Mouse (Mus musculus): ENCODE measurements around the gene Lhfp. TPM values are rescaled to one million over a fixed set of nuclear protein-coding genes. Genes with fewer than 3 reads are reported as not detected.
A peak's percentile ranks its signal among the peaks of the same experiment; 100 is the strongest.
"Not testable (repeated sequence)": the region's sequence is repeated elsewhere in the genome, so short reads cannot be mapped to it uniquely, and the experiment has no call there.

Lhfp gene
- polyA plus RNA-seq, 1 experiment from 2014 or later: 77.0 TPM

DNA sequence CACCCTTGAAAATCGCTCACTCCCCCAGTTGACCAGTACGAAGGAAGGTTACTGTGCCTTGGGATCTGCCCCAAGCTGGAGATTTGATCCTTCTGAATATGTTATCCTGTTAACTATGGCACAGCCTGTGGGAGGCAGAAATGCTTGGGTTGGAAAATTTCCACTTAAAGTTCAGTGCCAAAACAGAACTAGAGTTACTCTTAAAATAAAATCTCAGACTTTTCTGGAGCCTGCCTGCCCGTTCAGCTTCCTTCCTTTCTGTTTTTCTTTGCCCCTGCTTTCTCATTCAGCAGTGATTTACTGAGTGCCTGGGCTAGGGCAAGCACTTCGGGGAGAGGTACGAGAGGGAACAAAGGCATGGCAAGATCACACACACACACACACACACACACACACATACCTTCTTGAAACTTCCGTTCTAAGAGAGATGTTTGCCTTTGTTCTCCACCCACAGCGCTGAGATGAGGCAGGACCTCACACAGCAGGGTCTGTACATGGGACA, 217.4 kb downstream of the Lhfp start:
- peak overlapping the region; percentile 7; the same call in 1 of the 2 replicates for H3K27ac ChIP-seq (ENCODE audit: low read length)
- peaks cover 6% of the 10 kb centered on the region for H3K4me1 ChIP-seq (replicated peaks; ENCODE audit: control insufficient read depth, insufficient read depth, low read length)
- H3K4me2 ChIP-seq (ENCODE audit: low read depth, low read length): peak overlapping the region; percentile 4; the same call in 1 of the 2 replicates
- no peaks in the 10 kb centered on the region for H3K36me3 ChIP-seq (ENCODE audit: control insufficient read depth, insufficient read depth, low read length)
- H3K9me3 ChIP-seq (ENCODE audit: control insufficient read depth, low read length): no peaks in the 10 kb centered on the region
- no peak overlapping the region for H3K9ac ChIP-seq (ENCODE audit: low read length)
- H3K4me3 ChIP-seq (ENCODE audit: low read length): no peak overlapping the region
- H3K27me3 ChIP-seq (ENCODE audit: control insufficient read depth, insufficient read depth, low read depth, low read length): no peaks in the 10 kb centered on the region
- peak; percentile 77 for ATAC-seq (ENCODE audit: low read depth)
- 20% methylated on average over 7 of the region's 7 CpGs for WGBS

DNA sequence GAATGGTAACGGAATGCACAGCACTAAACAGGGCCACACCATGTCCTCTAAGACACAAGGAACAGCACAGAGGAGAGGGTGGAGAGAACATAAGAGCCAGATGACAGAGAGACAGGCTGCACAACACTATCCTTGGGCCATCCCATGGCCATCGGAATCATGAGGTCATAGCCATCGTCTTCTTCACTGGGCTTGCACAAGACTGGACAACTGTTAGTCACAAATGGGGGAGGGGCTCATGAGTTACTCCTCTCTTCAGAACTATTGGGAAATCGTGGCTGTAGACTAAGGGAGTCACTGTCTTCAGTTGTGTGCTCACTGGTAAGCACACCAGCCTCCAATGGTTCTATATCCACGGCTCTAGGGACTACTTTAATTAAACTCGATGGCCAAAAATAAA, 224.8 kb downstream of the Lhfp start:
- ATAC-seq (ENCODE audit: low read depth): no peak
- WGBS: 86% methylated on average over 6 of the region's 6 CpGs
- no peaks in the 10 kb centered on the region for H3K36me3 ChIP-seq (ENCODE audit: control insufficient read depth, insufficient read depth, low read length)
- no peak overlapping the region for H3K27ac ChIP-seq (ENCODE audit: low read length)
- no peak overlapping the region for H3K4me2 ChIP-seq (ENCODE audit: low read depth, low read length)
- no peaks in the 10 kb centered on the region for H3K9me3 ChIP-seq (ENCODE audit: control insufficient read depth, low read length)
- no peak overlapping the region for H3K4me3 ChIP-seq (ENCODE audit: low read length)
- H3K9ac ChIP-seq (ENCODE audit: low read length): no peak overlapping the region
- no peaks in the 10 kb centered on the region for H3K4me1 ChIP-seq (replicated peaks; ENCODE audit: control insufficient read depth, insufficient read depth, low read length)
- H3K27me3 ChIP-seq (ENCODE audit: control insufficient read depth, insufficient read depth, low read depth, low read length): no peaks in the 10 kb centered on the region

DNA sequence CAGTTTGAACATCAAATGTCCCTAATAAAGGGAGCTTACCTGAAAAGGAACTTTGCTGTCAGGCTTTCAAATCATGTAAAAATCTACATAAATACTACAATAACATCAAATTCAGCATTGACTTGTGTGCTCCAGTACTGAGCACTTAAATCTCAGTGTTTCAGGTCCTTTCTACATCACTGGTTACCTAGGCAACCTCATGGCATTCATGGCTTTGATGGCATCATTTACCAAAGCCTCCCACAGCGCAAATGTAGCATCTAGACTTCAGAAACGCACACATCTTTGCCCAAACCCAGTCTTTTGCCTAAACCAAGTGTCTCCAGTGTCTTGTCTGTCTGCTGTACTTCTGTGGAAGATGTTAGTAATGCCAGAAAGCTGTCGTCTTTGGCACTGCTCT, 225.7 kb downstream of the Lhfp start:
- Histone ChIP-seq H3K4me2 (ENCODE audit: low read depth, low read length) (no peak overlapping the region), H3K4me3 (ENCODE audit: low read length) (no peak overlapping the region), H3K9ac (ENCODE audit: low read length) (no peak overlapping the region), H3K27ac (ENCODE audit: low read length) (no peak overlapping the region), H3K9me3 (ENCODE audit: control insufficient read depth, low read length) (no peaks in the 10 kb centered on the region), H3K27me3 (ENCODE audit: control insufficient read depth, insufficient read depth, low read depth, low read length) (no peaks in the 10 kb centered on the region), H3K4me1 (replicated peaks; ENCODE audit: control insufficient read depth, insufficient read depth, low read length) (no peaks in the 10 kb centered on the region), H3K36me3 (ENCODE audit: control insufficient read depth, insufficient read depth, low read length) (no peaks in the 10 kb centered on the region)
- no peak for ATAC-seq (ENCODE audit: low read depth)
- 81% methylated on average over 3 of the region's 3 CpGs for WGBS

DNA sequence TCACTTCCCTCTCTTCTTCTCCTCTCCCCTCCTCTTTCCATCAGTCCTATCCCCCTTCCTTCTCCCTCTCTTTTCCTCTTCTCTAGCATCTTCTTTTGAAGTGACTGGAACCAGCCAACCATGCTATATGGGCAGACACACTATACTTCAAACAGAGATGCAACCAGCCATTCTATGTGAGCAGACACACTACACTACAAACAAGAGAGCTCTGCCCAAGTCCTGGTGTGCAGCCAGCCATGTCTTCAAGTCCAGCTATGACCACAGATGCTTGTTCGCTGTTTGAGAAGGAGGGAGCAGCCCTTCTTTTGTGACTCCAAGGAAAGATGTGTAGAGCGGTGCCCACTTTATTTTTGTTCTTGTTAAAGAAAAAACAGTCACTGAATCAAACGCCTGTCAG, 231.9 kb downstream of the Lhfp start:
- no peak overlapping the region for H3K4me3 ChIP-seq (ENCODE audit: low read length)
- WGBS: 90% methylated on average over 3 of the region's 3 CpGs
- no peak for ATAC-seq (ENCODE audit: low read depth)
- H3K4me1 ChIP-seq (replicated peaks; ENCODE audit: control insufficient read depth, insufficient read depth, low read length): no peaks in the 10 kb centered on the region
- H3K9me3 ChIP-seq (ENCODE audit: control insufficient read depth, low read length): no peaks in the 10 kb centered on the region
- no peaks in the 10 kb centered on the region for H3K36me3 ChIP-seq (ENCODE audit: control insufficient read depth, insufficient read depth, low read length)
- no peak overlapping the region for H3K4me2 ChIP-seq (ENCODE audit: low read depth, low read length)
- no peaks in the 10 kb centered on the region for H3K27me3 ChIP-seq (ENCODE audit: control insufficient read depth, insufficient read depth, low read depth, low read length)
- H3K27ac ChIP-seq (ENCODE audit: low read length): no peak overlapping the region
- H3K9ac ChIP-seq (ENCODE audit: low read length): no peak overlapping the region

DNA sequence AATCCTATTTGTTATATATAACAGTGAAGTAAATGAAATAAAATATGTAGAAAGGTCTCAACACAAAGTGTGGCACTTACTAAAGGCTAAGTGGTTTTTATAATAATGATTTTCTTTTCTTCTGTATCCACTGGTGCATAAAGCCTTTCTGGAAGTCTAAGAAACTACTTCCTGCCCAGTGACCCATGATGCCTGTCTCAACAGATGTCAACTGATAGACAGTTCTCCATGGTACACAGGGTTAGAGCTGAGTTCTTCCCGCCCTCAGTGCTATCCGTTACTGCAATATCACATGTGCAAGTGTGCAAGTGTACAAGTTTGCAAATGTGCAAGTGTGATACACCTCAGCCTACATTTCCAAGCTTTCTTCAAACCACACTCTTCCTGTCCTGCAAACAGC, 236.7 kb downstream of the Lhfp start:
- Histone ChIP-seq H3K9me3 (ENCODE audit: control insufficient read depth, low read length) (no peaks in the 10 kb centered on the region), H3K9ac (ENCODE audit: low read length) (no peak overlapping the region), H3K36me3 (ENCODE audit: control insufficient read depth, insufficient read depth, low read length) (no peaks in the 10 kb centered on the region), H3K4me3 (ENCODE audit: low read length) (no peak overlapping the region), H3K27me3 (ENCODE audit: control insufficient read depth, insufficient read depth, low read depth, low read length) (no peaks in the 10 kb centered on the region), H3K4me2 (ENCODE audit: low read depth, low read length) (no peak overlapping the region), H3K4me1 (replicated peaks; ENCODE audit: control insufficient read depth, insufficient read depth, low read length) (no peaks in the 10 kb centered on the region), H3K27ac (ENCODE audit: low read length) (no peak overlapping the region)
- no peak for ATAC-seq (ENCODE audit: low read depth)
- 83% methylated on average over 2 of the region's 2 CpGs for whole genome bisulfite sequencing

DNA sequence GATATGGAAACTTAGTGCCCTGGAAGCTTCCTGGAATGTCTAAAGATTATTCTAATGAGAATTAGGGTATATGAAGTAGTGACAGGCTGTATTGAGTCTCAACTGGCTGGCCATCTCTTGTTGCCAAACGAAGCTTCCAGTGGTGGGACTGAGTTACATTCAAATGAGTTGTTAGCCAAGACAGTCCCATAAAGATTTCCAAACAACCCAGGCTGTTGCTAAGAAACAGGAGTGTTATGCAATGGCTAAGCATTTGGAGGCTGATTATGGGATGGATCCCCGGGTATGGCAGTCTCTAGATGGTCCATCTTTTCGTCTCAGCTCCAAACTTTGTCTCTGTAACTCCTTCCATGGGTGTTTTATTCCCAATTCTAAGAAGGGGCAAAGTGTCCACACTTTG, 240.7 kb downstream of the Lhfp start:
- H3K4me1 ChIP-seq (replicated peaks; ENCODE audit: control insufficient read depth, insufficient read depth, low read length); H3K9me3 ChIP-seq (ENCODE audit: control insufficient read depth, low read length); H3K36me3 ChIP-seq (ENCODE audit: control insufficient read depth, insufficient read depth, low read length); H3K4me3 ChIP-seq (ENCODE audit: low read length); H3K4me2 ChIP-seq (ENCODE audit: low read depth, low read length); H3K27me3 ChIP-seq (ENCODE audit: control insufficient read depth, insufficient read depth, low read depth, low read length); H3K9ac ChIP-seq (ENCODE audit: low read length); H3K27ac ChIP-seq (ENCODE audit: low read length): not testable (repeated sequence)
- 67% methylated on average over 3 of the region's 3 CpGs for WGBS
- ATAC-seq (ENCODE audit: low read depth): peak; percentile 67; the same call in 1 of the 2 replicates

DNA sequence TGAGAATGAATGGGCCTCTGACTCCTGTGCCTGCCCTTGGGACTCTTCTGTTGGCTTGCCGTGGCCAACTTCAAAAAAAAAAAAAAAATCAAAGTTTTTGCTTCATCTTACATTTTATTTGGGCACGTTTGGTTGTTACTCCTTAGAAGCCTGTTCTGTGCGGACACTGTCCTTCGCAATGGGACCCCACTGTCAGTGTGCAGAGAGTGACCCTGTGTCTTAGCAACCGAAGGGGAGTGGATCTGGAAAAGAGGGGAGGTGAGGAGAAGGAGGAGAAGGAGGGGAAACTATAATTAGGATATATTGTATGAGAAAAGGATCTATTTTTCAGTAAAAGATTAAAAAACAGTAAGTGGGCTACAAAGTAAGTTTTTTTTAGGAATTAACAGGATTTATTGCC, 242.7 kb downstream of the Lhfp start:
- H3K9ac ChIP-seq (ENCODE audit: low read length): no peak overlapping the region
- H3K36me3 ChIP-seq (ENCODE audit: control insufficient read depth, insufficient read depth, low read length): no peaks in the 10 kb centered on the region
- 86% methylated on average over 5 of the region's 5 CpGs for WGBS
- no peak for ATAC-seq (ENCODE audit: low read depth)
- H3K9me3 ChIP-seq (ENCODE audit: control insufficient read depth, low read length): 0 out of 2 replicates have a peak, but pooled peaks cover 3% of the 10 kb centered on the region
- H3K4me3 ChIP-seq (ENCODE audit: low read length): no peak overlapping the region
- H3K4me2 ChIP-seq (ENCODE audit: low read depth, low read length): no peak overlapping the region
- H3K4me1 ChIP-seq (replicated peaks; ENCODE audit: control insufficient read depth, insufficient read depth, low read length): 0 out of 2 replicates have a peak, but pooled peaks cover 3% of the 10 kb centered on the region
- H3K27me3 ChIP-seq (ENCODE audit: control insufficient read depth, insufficient read depth, low read depth, low read length): no peaks in the 10 kb centered on the region
- H3K27ac ChIP-seq (ENCODE audit: low read length): no peak overlapping the region

DNA sequence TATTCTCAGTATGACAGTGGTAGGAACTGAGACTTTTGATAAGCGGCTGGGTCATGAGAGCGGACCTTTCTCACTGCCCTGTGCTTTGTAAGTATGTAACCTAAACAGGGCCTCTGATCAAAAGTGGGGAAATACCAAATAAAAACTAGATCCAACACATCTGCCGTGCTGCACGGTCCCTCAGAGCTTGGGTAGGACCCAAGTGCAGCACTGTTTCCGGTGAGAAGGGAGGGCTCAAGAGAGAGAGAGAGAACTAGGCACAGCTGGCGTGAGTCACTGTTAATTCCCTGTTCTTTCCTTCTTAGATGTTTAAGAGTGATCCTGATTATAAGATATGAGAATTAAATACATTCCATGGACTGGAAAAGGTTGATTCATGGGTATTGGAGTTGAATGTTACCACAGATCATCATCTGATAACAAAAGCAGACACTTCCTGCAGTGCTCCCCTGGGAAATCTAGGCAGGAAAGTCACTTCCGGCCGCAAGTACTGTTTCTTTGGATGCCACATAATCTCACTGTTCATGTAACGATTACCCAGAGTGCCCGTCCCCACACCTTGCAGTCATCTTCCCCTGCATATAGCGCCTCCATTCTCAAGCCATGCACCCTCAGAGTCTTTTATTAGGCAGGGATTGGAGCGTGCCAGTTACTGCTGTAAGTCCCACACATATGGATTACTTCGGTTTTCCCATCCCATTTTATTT, 243.3 kb downstream of the Lhfp start:
- H3K4me1 ChIP-seq (replicated peaks; ENCODE audit: control insufficient read depth, insufficient read depth, low read length): 0 out of 2 replicates have a peak, but pooled peaks cover 3% of the 10 kb centered on the region
- no peaks in the 10 kb centered on the region for H3K36me3 ChIP-seq (ENCODE audit: control insufficient read depth, insufficient read depth, low read length)
- 62% methylated on average over 13 of the region's 13 CpGs for WGBS
- peak; percentile 43; the same call in 1 of the 2 replicates for ATAC-seq (ENCODE audit: low read depth)
- no peaks in the 10 kb centered on the region for H3K27me3 ChIP-seq (ENCODE audit: control insufficient read depth, insufficient read depth, low read depth, low read length)
- no peak overlapping the region for H3K9ac ChIP-seq (ENCODE audit: low read length)
- no peak overlapping the region for H3K4me2 ChIP-seq (ENCODE audit: low read depth, low read length)
- H3K27ac ChIP-seq (ENCODE audit: low read length): peak overlapping the region; percentile 20; the same call in 1 of the 2 replicates
- H3K9me3 ChIP-seq (ENCODE audit: control insufficient read depth, low read length): 0 out of 2 replicates have a peak, but pooled peaks cover 3% of the 10 kb centered on the region
- no peak overlapping the region for H3K4me3 ChIP-seq (ENCODE audit: low read length)

DNA sequence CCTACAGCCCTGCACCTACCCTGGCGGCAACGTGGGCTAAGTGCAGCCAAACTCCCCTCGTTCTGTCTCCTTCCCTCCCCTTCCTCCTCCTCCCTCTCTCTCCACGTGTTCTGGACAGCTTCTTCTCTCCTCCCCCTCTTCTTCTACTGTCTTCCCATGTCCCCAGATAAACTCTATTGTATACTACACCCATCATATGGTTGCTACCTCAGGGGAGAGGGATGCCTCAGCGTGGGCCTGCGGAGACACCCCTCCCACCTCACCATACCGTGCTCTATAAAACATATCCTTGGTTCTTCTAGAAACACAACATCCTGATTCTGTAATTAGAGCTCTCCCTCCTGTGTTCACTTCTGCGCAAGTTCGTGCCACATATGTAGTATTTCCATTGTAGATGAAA, 247.3 kb downstream of the Lhfp start:
- Histone ChIP-seq H3K9me3 (ENCODE audit: control insufficient read depth, low read length) (0 out of 2 replicates have a peak, but pooled peaks cover 1% of the 10 kb centered on the region), H3K27me3 (ENCODE audit: control insufficient read depth, insufficient read depth, low read depth, low read length) (no peaks in the 10 kb centered on the region), H3K4me1 (replicated peaks; ENCODE audit: control insufficient read depth, insufficient read depth, low read length) (0 out of 2 replicates have a peak, but pooled peaks cover 3% of the 10 kb centered on the region), H3K9ac (ENCODE audit: low read length) (no peak overlapping the region), H3K4me3 (ENCODE audit: low read length) (no peak overlapping the region), H3K36me3 (ENCODE audit: control insufficient read depth, insufficient read depth, low read length) (no peaks in the 10 kb centered on the region), H3K4me2 (ENCODE audit: low read depth, low read length) (no peak overlapping the region), H3K27ac (ENCODE audit: low read length) (no peak overlapping the region)
- no peak for ATAC-seq (ENCODE audit: low read depth)
- 54% methylated on average over 9 of the region's 9 CpGs for WGBS
